Comparison of ENCODE assay signal across 9 mouse cellular contexts in genomic region chr6:88486893-88487292, GRCm38 (mm10). TPM values are rescaled to one million over a fixed set of nuclear protein-coding genes. Genes with fewer than 3 reads are reported as not detected.
A peak's percentile ranks its signal among the peaks of the same experiment; 100 is the strongest.
DNase-seq lines count a peak whose midpoint lies in the region; ATAC-seq and TF ChIP-seq lines count a peak whose summit lies in the region.
"Had no signal": no experiment of that assay in that cellular context is flagged by ENCODE, and none has a peak within 500 bp of the region (broad histone marks: within the 10 kb centered on the region; RNA-seq: fewer than 3 reads in every experiment).

No protein-coding gene starts in this region.

- H3K4me1 ChIP-seq in intestine, postnatal 0 days (replicated peaks; ENCODE audit: control insufficient read depth, insufficient read depth, low read length): no peaks in the 10 kb centered on the region
- no peaks in the 10 kb centered on the region for H3K4me1 ChIP-seq in intestine, embryonic 15.5 days (replicated peaks)
- no peaks in the 10 kb centered on the region for H3K4me1 ChIP-seq in embryonic facial prominence, embryonic 13.5 days
- H3K4me1 ChIP-seq in limb, embryonic 14.5 days (ENCODE audit: control insufficient read depth, insufficient read depth, low read length): no peaks in the 10 kb centered on the region
- H3K4me1 ChIP-seq: limb, embryonic 15.5 days had no signal

- H3K36me3 ChIP-seq in intestine, postnatal 0 days (ENCODE audit: control insufficient read depth, insufficient read depth): peaks cover 63% of the 10 kb centered on the region
- peaks cover 39% of the 10 kb centered on the region for H3K36me3 ChIP-seq in intestine, embryonic 15.5 days
- H3K36me3 ChIP-seq in embryonic facial prominence, embryonic 13.5 days: peaks cover 79% of the 10 kb centered on the region
- H3K36me3 ChIP-seq in limb, embryonic 14.5 days (ENCODE audit: control insufficient read depth, insufficient read depth, low read length): peaks cover 76% of the 10 kb centered on the region

- no peak overlapping the region for H3K4me3 ChIP-seq in intestine, postnatal 0 days (ENCODE audit: low read depth, low read length)
- no peak overlapping the region for H3K4me3 ChIP-seq in intestine, embryonic 15.5 days (replicated peaks)
- no peak overlapping the region for H3K4me3 ChIP-seq in embryonic facial prominence, embryonic 13.5 days
- no peak overlapping the region for H3K4me3 ChIP-seq in limb, embryonic 14.5 days (replicated peaks; ENCODE audit: low read length)
- H3K4me3 ChIP-seq: limb, embryonic 15.5 days had no signal

- no peak for TF ChIP-seq POLR2A in limb, embryonic 14.5 days (IDR thresholded peaks at IDR 0.05; ENCODE audit: borderline replicate concordance, extremely low read depth, insufficient read depth, insufficient read length)

- H3K27me3 ChIP-seq in intestine, postnatal 0 days (replicated peaks; ENCODE audit: control insufficient read depth, insufficient read depth, low read length): no peaks in the 10 kb centered on the region
- no peaks in the 10 kb centered on the region for H3K27me3 ChIP-seq in intestine, embryonic 15.5 days (replicated peaks)
- H3K27me3 ChIP-seq in embryonic facial prominence, embryonic 13.5 days: no peaks in the 10 kb centered on the region
- H3K27me3 ChIP-seq in limb, embryonic 14.5 days (ENCODE audit: control insufficient read depth, insufficient read depth, low read length): no peaks in the 10 kb centered on the region
- H3K27me3 ChIP-seq: limb, embryonic 15.5 days had no signal

- DNase-seq in adrenal gland, adult 2 months: peak; percentile 62
- peak; percentile 54 for DNase-seq in induced T-regulatory cell, adult 2 months (ENCODE audit: low read depth)
- peak; percentile 10 for DNase-seq in limb, embryonic 14.5 days (ENCODE audit: low spot score)
- DNase-seq in retina, embryonic 14.5 days (ENCODE audit: low spot score): peak; percentile 58
- no peak for DNase-seq in c-Kit-positive CD71-positive TER-119-positive erythroid progenitor cells, embryonic 14.5 days (ENCODE audit: low spot score)

- no peak overlapping the region for H3K4me2 ChIP-seq in intestine, postnatal 0 days (replicated peaks; ENCODE audit: low read depth)
- no peak overlapping the region for H3K4me2 ChIP-seq in intestine, embryonic 15.5 days (replicated peaks)
- no peak overlapping the region for H3K4me2 ChIP-seq in embryonic facial prominence, embryonic 13.5 days
- no peak overlapping the region for H3K4me2 ChIP-seq in limb, embryonic 14.5 days (replicated peaks; ENCODE audit: low read depth, low read length, severe bottlenecking)
- H3K4me2 ChIP-seq: limb, embryonic 15.5 days had no signal

- no peak for ATAC-seq in intestine, postnatal 0 days
- no peak for ATAC-seq in intestine, embryonic 15.5 days
- ATAC-seq in embryonic facial prominence, embryonic 13.5 days (ENCODE audit: insufficient number of reproducible peaks, insufficient read depth, low FRiP score, low TSS enrichment, low read depth): peak; percentile 52; the same call in 1 of the 2 replicates
- no peak for ATAC-seq in limb, embryonic 14.5 days (ENCODE audit: low FRiP score, low read depth)

- peak; percentile 69 for TF ChIP-seq CTCF in intestine, postnatal 0 days (IDR thresholded peaks at IDR 0.05; ENCODE audit: low read depth)

- H3K27ac ChIP-seq in intestine, postnatal 0 days (ENCODE audit: low read depth, low read length): 0 out of 2 replicates have a peak overlapping the region, but pooled peaks have one; percentile 7
- H3K27ac ChIP-seq in intestine, embryonic 15.5 days: no peak overlapping the region
- no peak overlapping the region for H3K27ac ChIP-seq in embryonic facial prominence, embryonic 13.5 days
- H3K27ac ChIP-seq in limb, embryonic 14.5 days (replicated peaks; ENCODE audit: low read depth, low read length): no peak overlapping the region
- H3K27ac ChIP-seq: limb, embryonic 15.5 days had no signal

- no peaks in the 10 kb centered on the region for H3K9me3 ChIP-seq in intestine, postnatal 0 days (ENCODE audit: control insufficient read depth)
- H3K9me3 ChIP-seq in intestine, embryonic 15.5 days: no peaks in the 10 kb centered on the region
- H3K9me3 ChIP-seq in embryonic facial prominence, embryonic 13.5 days: no peaks in the 10 kb centered on the region
- H3K9me3 ChIP-seq in limb, embryonic 14.5 days (ENCODE audit: control insufficient read depth, low read length): no peaks in the 10 kb centered on the region
- H3K9me3 ChIP-seq: limb, embryonic 15.5 days had no signal

- WGBS in intestine, postnatal 0 days: 85% methylated on average over 8 of the region's 8 CpGs
- WGBS in intestine, embryonic 15.5 days: 81% methylated on average over 8 of the region's 8 CpGs
- 92% methylated on average over 8 of the region's 8 CpGs for WGBS in embryonic facial prominence, embryonic 13.5 days
- WGBS in limb, embryonic 14.5 days: 92% methylated on average over 8 of the region's 8 CpGs

- no peak overlapping the region for H3K9ac ChIP-seq in intestine, postnatal 0 days (ENCODE audit: low read depth, low read length)
- H3K9ac ChIP-seq in intestine, embryonic 15.5 days: no peak overlapping the region
- H3K9ac ChIP-seq in embryonic facial prominence, embryonic 13.5 days: no peak overlapping the region
- no peak overlapping the region for H3K9ac ChIP-seq in limb, embryonic 14.5 days (ENCODE audit: low read depth, low read length, severe bottlenecking)
- H3K9ac ChIP-seq: limb, embryonic 15.5 days had no signal

RNA-seq across cellular contexts. Expression of gene Ruvbl1, which starts 21.7 kb away (rescaled TPM):
- polyA plus RNA-seq in intestine, postnatal 0 days (2015; fragmentation: Nextera tagmentation; extraction: Ambion mirVana): 27.0 and 30.6 TPM in 2 replicates
- polyA plus RNA-seq in intestine, embryonic 15.5 days (2015; fragmentation: Nextera tagmentation; extraction: Ambion mirVana): 125 and 132 TPM in 2 replicates
- 10 to 100 TPM; 29.8 to 33.1 TPM for total RNA-seq in adrenal gland, adult 2 months (2021)
- polyA plus RNA-seq in adrenal gland, adult 2 months (2012; rRNA removed): 14.7 and 19.4 TPM in 2 replicates
- polyA plus RNA-seq in embryonic facial prominence, embryonic 13.5 days (2015; fragmentation: Nextera tagmentation; extraction: Ambion mirVana): 148 and 158 TPM in 2 replicates
- polyA plus RNA-seq in limb, embryonic 14.5 days (2012; rRNA removed): 67.4 and 79.9 TPM in 2 replicates
- polyA plus RNA-seq in limb, embryonic 14.5 days (2014; fragmentation: Nextera tagmentation; extraction: Ambion mirVana): 120 and 130 TPM in 2 replicates

RNA-seq across cellular contexts. Expression of gene Sec61a1, which starts 31.8 kb away (rescaled TPM):
- 126 and 129 TPM in 2 replicates for polyA plus RNA-seq in intestine, postnatal 0 days (2015; fragmentation: Nextera tagmentation; extraction: Ambion mirVana)
- 256 and 276 TPM in 2 replicates for polyA plus RNA-seq in intestine, embryonic 15.5 days (2015; fragmentation: Nextera tagmentation; extraction: Ambion mirVana)
- 100 to 1,000 TPM; 162 to 201 TPM for total RNA-seq in adrenal gland, adult 2 months (2021)
- polyA plus RNA-seq in adrenal gland, adult 2 months (2012; rRNA removed): 226 and 328 TPM in 2 replicates
- 249 and 250 TPM in 2 replicates for polyA plus RNA-seq in embryonic facial prominence, embryonic 13.5 days (2015; fragmentation: Nextera tagmentation; extraction: Ambion mirVana)
- polyA plus RNA-seq in limb, embryonic 14.5 days (2012; rRNA removed): 254 and 348 TPM in 2 replicates
- polyA plus RNA-seq in limb, embryonic 14.5 days (2014; fragmentation: Nextera tagmentation; extraction: Ambion mirVana): 270 and 273 TPM in 2 replicates

RNA-seq across cellular contexts. Expression of gene Eefsec, which starts 40.6 kb away (rescaled TPM):
- polyA plus RNA-seq in intestine, postnatal 0 days (2015; fragmentation: Nextera tagmentation; extraction: Ambion mirVana): 32.8 and 35.9 TPM in 2 replicates
- 40.1 and 40.7 TPM in 2 replicates for polyA plus RNA-seq in intestine, embryonic 15.5 days (2015; fragmentation: Nextera tagmentation; extraction: Ambion mirVana)
- total RNA-seq in adrenal gland, adult 2 months (2021): 10 to 100 TPM; 15.4 to 17.2 TPM
- polyA plus RNA-seq in adrenal gland, adult 2 months (2012; rRNA removed): 18.0 and 22.4 TPM in 2 replicates
- 45.7 and 46.9 TPM in 2 replicates for polyA plus RNA-seq in embryonic facial prominence, embryonic 13.5 days (2015; fragmentation: Nextera tagmentation; extraction: Ambion mirVana)
- polyA plus RNA-seq in limb, embryonic 14.5 days (2012; rRNA removed): 23.0 and 32.4 TPM in 2 replicates
- polyA plus RNA-seq in limb, embryonic 14.5 days (2014; fragmentation: Nextera tagmentation; extraction: Ambion mirVana): 38.2 and 51.9 TPM in 2 replicates
